Mouse (Mus musculus) heart, adult 8-10 months (tissue): ENCODE measurements around the gene Susd3. TPM values are rescaled to one million over a fixed set of nuclear protein-coding genes. Genes with fewer than 3 reads are reported as not detected.

Experiments used
- DNase-seq: peaks from one replicate; pipeline ENCODE4 v3.0.0; 2022; ENCODE audit warnings: low spot score
- total RNA-seq, 4 experiments: library from RNA; stranded (reverse); gene quantifications; 2 replicates each; pipeline ENCODE4 v1.2.4; 2022

Susd3 gene
- total RNA-seq = under 1 TPM; 0.31 to 0.78 (median 0.64) TPM

GRCm38 (mm10) chr13:49248467-49248862, at the start of gene Susd3:
Gene Susd3, minus strand, starts transcription at chr13:49248706.
- DNase-seq = no peak

- no peak for DNase-seq
Measured at GRCm38 (mm10) chr13:49296270-49296669, 47.8 kb upstream of the Susd3 start.

- DNase-seq = no peak
Measured at GRCm38 (mm10) chr13:49294108-49294507, 45.6 kb upstream of the Susd3 start.

GRCm38 (mm10) chr13:49291949-49292348, 43.4 kb upstream of the Susd3 start:
- no peak for DNase-seq

DNA sequence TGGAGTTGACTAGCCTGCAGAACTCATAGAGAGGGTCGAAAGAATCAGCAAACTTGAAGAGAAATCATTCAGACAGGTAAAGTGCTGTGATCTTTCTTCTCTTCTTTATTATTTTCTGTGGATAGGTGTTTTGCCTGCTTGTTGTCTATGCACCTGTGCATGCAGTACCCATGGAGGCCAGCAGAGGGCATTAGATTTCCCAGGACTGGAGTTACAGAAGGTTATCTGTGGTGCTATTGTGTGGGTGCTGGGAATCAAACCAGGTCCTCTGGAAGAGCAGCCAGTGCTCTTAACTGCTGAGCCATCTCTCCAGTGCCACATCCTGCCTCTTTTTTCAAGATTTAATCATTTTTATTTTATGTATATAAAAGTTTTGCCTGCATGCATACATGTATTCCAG, 42.9 kb upstream of the Susd3 start:
- no peak for DNase-seq

DNA sequence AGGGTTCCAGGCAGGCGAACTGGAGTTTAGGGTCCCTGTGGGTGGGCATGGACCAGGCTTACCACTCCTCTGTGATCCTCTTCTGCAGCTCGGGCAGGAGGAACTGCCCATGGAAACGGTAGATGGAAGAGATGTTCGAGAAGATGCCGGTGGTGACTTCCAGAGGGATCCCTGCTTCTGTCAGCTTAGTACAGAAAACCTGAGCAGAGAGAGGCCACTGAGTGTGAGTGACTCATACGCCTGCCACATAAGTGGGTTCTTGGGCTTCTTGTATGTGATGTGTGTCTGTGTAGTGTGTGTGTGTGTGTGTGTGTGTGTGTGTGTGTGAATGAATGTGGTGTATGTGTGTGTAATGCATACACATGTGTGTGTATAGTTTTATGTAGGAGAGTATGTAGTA, 38.7 kb upstream of the Susd3 start:
- no peak for DNase-seq

DNA sequence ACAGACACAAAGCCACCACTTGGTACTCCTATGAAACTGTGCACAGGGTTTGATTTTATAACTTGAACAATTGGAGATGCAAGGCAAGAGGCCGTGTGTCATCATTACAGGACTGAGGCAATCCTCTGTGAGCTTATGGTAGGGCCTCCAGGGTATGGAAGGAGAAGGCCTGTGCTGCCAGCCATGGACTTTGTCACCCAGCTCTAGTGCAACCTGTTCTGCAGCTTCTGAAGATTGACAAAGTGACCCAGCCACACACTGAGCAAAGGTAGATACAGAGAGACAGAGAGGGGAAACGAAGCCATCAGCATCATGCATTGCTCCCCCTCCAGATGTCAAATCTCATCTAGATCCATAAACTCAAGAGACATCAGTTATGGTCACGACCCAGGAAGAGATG, 38.2 kb upstream of the Susd3 start:
- no peak for DNase-seq

GRCm38 (mm10) chr13:49283686-49284085, 35.2 kb upstream of the Susd3 start:
- no peak for DNase-seq

GRCm38 (mm10) chr13:49282168-49282567, 33.7 kb upstream of the Susd3 start:
- DNase-seq = no peak

- DNase-seq = no peak
Measured at GRCm38 (mm10) chr13:49271831-49272765, 23.6 kb upstream of the Susd3 start.

DNA sequence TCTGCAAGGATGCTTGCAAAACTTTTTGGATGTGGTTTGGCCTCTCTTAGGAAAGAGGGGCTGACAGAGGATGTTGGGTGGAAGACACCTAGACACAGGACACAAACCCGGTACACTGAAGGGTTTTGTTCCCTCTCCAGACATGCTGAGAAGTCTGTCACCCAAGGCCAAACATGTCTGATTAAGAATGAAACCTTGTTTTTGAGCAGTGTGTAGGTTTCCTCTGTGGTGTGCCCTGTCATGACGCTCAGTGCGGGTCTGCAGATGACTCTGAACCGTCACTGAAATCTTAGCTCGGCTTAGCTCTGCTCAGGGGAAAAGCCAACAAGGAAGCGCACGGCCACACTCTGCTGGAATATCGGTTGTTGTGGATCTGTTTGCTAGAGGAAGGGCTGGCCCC, 22.0 kb upstream of the Susd3 start:
- DNase-seq = no peak

- DNase-seq = no peak
Measured at GRCm38 (mm10) chr13:49267645-49268044, 19.1 kb upstream of the Susd3 start.

DNA sequence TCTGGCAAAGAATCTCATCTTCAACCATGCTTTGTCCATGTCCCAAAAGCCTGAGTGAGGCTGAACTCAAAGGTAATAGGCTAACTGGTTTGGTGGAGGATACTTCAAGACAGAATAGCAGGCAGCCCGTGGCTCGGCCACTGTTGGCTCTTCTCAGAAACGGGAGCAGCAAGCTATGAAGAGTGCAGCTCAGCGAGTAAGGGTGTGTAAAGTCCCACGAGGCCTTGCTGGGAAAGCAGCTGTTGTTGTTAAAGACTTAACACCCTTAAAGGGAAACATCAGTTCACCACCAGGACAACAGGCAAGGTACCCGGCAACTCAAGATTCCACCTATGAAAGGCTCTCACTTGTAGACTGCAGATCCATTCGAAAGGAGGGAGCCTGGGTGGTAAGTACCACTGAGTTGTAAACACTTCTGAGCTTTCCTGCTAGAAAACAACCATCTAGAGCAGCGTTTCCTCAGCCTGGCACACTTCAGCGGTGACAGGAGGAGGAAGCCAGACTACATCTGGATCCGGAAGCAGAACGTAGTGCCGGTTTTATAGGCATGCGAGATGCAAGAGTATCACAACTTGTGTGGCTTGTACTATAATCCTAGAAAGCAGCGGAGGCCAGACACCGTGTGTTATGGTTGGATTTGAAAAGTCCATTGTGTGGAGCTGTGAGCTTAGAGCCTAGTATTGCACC, 11.7 kb upstream of the Susd3 start:
- DNase-seq = no peak

DNA sequence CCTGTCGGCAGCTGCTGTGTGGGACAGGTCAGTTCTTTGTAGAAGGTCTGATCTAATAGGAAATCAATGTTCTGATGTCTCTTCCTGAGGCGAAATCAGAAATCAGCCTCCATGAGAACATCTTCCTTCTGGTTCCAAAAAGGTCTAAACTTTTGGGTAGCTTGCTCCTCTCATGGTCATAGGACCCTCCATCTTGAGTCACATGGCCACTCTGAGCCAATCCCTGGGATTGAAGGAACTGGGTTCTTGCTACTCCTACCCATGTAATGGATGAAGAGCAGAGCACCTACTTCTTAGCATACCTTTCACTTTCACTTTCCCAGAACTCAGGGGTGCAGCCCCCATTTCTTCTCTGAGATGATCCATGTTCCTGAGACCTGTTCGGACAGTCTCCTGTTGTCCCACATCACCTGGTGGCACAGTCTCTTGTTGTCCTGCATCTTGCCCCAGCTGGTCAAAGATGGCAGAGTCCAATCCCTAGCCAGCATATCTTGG, 9.4 kb upstream of the Susd3 start:
- DNase-seq = no peak

DNA sequence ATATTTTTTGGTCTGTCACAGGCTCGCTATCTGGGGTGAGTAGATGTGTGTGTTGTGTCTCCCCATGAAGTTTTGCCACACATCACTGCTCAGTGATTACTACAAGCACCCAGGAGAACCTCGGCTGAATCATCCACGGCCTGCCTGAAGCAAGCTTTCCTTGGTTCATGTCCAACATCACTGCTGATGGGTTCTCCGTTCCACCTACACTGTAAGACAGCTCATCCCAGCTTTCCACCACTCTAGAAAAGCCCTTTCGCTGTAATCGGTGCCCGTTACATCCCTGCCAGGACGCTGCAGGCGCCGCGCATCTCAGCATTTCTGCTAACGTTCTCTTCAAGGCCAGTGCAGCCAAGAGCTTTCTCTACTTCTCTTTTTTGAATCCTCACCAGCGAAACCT, 4.2 kb upstream of the Susd3 start:
- DNase-seq = no peak

- DNase-seq = no peak
Measured at GRCm38 (mm10) chr13:49252113-49252512, 3.6 kb upstream of the Susd3 start.

GRCm38 (mm10) chr13:49250716-49251517, 2.4 kb upstream of the Susd3 start:
- no peak for DNase-seq

- DNase-seq = no peak
Measured at GRCm38 (mm10) chr13:49249634-49250033, 1.1 kb upstream of the Susd3 start.

- DNase-seq = no peak
Measured at GRCm38 (mm10) chr13:49248923-49249322, 417 bp upstream of the Susd3 start.

DNA sequence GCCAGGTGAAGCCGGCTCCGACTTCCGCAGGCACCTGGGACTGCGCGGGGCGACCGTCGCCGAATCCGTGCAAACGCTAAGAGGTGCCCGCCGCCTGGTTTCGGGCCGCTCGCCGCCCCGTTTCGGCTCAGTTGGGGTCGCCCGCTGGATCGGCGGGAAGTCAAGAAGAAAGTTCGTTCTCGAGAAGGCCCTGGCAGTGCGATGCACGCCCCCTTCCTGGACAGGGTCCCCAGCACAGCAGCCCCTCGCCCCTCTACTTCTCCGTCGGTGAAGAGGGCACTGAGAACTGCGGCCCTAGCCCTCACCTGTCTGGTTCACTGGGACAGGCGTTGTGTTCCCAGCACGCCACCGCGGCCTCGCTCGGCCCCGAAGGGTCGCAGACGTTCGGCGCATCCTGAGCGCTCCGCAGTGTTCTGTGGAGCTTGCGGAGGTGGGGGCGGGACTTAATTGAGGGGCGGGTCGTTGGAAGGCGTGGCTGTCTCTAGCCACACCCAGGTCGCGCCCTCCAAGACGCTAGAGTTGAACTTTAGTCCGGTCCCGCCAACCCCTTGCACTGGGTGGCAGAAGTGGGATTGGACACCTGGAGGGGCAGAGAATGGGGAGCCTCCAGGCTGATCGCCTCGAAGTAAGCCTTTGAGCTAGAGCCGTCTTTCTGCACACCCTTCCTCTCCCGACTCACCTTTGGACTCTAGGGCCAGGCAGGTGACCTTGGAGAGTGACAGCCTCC, 603 bp downstream of the Susd3 start:
- DNase-seq = no peak

DNA sequence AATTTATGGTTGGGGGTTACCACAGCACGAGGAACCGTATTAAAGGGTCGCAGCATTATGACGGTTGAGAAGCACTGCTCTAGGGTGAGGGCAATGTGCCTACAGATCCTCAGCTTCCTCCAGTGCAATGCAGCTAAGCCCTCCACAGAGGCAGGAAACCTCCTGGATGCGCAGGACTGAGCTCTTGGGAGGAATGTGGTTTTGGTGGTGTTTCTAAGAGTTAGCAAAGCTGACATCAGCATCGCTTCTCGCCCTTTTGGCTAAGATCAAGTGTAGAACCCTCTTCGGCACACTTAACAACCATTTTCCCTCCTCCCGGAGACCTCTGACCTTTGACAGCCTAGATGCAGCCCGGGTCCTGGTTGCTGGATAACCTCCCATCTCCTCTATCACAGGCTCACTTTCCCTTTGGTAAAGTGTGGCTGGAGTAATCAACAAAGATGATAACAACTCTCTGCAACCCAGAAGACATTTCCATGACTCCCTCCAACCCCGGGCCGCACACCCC, 1.2 kb downstream of the Susd3 start:
- no peak for DNase-seq
